Mouse (Mus musculus) brain, embryonic 14.5 days (tissue): ENCODE results near the gene Plekhg3.

Source experiments
- CTCF ChIP-seq: fragments of 200-500 bp; IDR thresholded peaks from 2 replicates; pipeline ENCODE4 v1.5.1; 2012; ENCODE audit warnings: inconsistent platforms, mild to moderate bottlenecking, moderate library complexity, borderline replicate concordance; ENCODE audit not compliant: insufficient read depth, insufficient read length; ENCODE audit errors: extremely low read depth
- POLR2A ChIP-seq: fragments of 200-500 bp; IDR thresholded peaks from 2 replicates; pipeline ENCODE4 v1.6.1; 2012; ENCODE audit warnings: mild to moderate bottlenecking, inconsistent platforms, borderline replicate concordance; ENCODE audit not compliant: poor library complexity, insufficient read depth, insufficient read length, severe bottlenecking; ENCODE audit errors: extremely low read depth

DNA sequence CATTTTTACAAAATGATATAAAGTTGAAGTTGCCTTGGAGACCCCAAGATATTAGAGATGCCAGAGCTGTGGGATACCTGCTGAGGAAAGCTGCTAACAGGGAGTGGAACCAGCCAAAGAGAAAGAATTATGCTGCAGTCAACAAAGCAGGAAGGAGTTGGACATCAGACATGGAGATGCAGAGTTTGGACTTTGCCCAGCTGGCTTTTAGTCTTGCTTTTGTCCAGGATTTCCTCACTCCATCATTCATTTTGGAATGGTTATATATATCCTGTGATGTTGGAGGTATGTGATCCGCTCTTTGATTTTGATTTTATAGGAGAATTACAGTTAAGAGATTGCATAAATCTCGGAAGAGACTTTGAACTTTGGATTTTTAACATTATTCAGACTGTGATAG is 47.7 kb upstream of the Plekhg3 start:
- TF ChIP-seq CTCF (no peak), POLR2A (no peak)
